14 mouse cellular contexts compared by ENCODE assay signal in genomic region chr2:69838707-69839106, GRCm38 (mm10). TPM values are rescaled to one million over a fixed set of nuclear protein-coding genes. Genes with fewer than 3 reads are reported as not detected.
"Had no signal": no experiment of that assay in that cellular context is flagged by ENCODE, and none has a peak within 500 bp of the region (broad histone marks: within the 10 kb centered on the region; RNA-seq: fewer than 3 reads in every experiment).

No protein-coding gene starts in this region.

- H3K27ac ChIP-seq: left cerebral cortex, adult 2 months; liver, embryonic 13.5 days; midbrain, embryonic 12.5 days; midbrain, embryonic 15.5 days; neural tube, embryonic 13.5 days had no signal

- H3K9ac ChIP-seq: liver, embryonic 13.5 days; midbrain, embryonic 12.5 days; midbrain, embryonic 15.5 days; neural tube, embryonic 13.5 days had no signal

- H3K4me2 ChIP-seq: liver, embryonic 13.5 days; midbrain, embryonic 12.5 days; midbrain, embryonic 15.5 days; neural tube, embryonic 13.5 days had no signal

- H3K4me1 ChIP-seq: liver, embryonic 13.5 days; midbrain, embryonic 15.5 days had no signal

- H3K27me3 ChIP-seq: liver, embryonic 13.5 days; midbrain, embryonic 12.5 days; midbrain, embryonic 15.5 days; neural tube, embryonic 13.5 days had no signal

- DNase-seq: kidney, adult 2 months; kidney, postnatal 10 days; kidney, postnatal 36 days; layer of hippocampus, postnatal 36 days; liver, embryonic 13.5 days; lung, adult 2 months; thymus, postnatal 36 days had no signal

- ATAC-seq: midbrain, embryonic 15.5 days had no signal

- H3K9me3 ChIP-seq: liver, embryonic 13.5 days; midbrain, embryonic 12.5 days; midbrain, embryonic 15.5 days; neural tube, embryonic 13.5 days had no signal

- H3K4me3 ChIP-seq: left cerebral cortex, adult 2 months; liver, embryonic 13.5 days; midbrain, embryonic 12.5 days; midbrain, embryonic 15.5 days; neural tube, embryonic 13.5 days had no signal

RNA-seq across cellular contexts. Expression of gene Ccdc173, which starts 49.3 kb away (rescaled TPM):
- polyA plus RNA-seq: liver, adult 2 months; small intestine, adult 2 months; spleen, adult 2 months had no signal
